Mouse (Mus musculus) erythroblast, embryonic 14.5 days (primary cell): ENCODE results near the gene Hnrnpl. TPM values are rescaled to one million over a fixed set of nuclear protein-coding genes. Genes with fewer than 3 reads are reported as not detected.

Experiments used
- H3K27me3 ChIP-seq: 2 replicates; pipeline ENCODE4 v1.6.1; 2012; ENCODE audit warnings: inconsistent platforms; ENCODE audit not compliant: control insufficient read depth
- H3K36me3 ChIP-seq: 2 replicates; pipeline ENCODE4 v1.6.1; 2012; ENCODE audit warnings: mild to moderate bottlenecking, inconsistent platforms; ENCODE audit not compliant: control insufficient read depth
- H3K4me1 ChIP-seq: 2 replicates; pipeline ENCODE4 v1.6.1; 2012; ENCODE audit warnings: inconsistent platforms; ENCODE audit not compliant: control insufficient read depth
- H3K4me3 ChIP-seq: replicated peaks from 2 replicates; pipeline ENCODE3; 2012; ENCODE audit warnings: moderate library complexity, mild to moderate bottlenecking, inconsistent platforms
- H3K9me3 ChIP-seq: 2 replicates; pipeline ENCODE4 v1.6.1; 2012; ENCODE audit warnings: low read length, inconsistent platforms, mixed read lengths; ENCODE audit not compliant: control insufficient read depth
- GATA1 ChIP-seq: IDR thresholded peaks from 2 replicates; pipeline ENCODE4 v1.6.1; 2012; ENCODE audit warnings: low read length, inconsistent platforms, mixed read lengths
- TAL1 ChIP-seq: IDR thresholded peaks from 3 replicates; pipeline ENCODE4 v1.6.1; 2012; ENCODE audit warnings: low read length, inconsistent platforms, mixed read lengths
- polyA plus RNA-seq: library from polyadenylated mRNA; stranded (reverse); fragments of >175 nt; gene quantifications from 2 replicates; pipeline ENCODE4 v1.2.3, GENCODE M21; 2012

Hnrnpl gene
- polyA plus RNA-seq, 1 experiment, result 24.2 TPM

DNA sequence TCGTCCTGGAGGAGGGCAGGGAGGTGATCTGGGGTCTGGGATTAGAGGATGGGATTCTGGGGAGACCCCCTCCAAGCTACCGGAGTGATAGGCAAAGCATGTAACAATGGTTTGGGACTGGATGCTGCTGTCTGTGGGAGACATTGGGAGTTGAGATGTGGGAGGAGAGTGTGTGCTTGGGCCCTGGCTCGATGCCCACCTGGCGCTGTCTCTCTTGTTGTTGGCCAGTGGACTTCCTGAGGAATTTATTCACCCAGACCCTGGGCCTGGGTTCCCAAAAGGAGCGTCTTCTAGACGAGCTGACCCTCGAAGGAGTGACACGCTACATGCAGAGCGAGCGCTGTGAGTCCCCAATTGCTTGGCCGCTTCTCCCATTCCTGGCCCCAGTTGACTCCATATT is 36.5 kb upstream of the Hnrnpl start:
- no peaks in the 10 kb centered on the region for H3K9me3 ChIP-seq
- H3K36me3 ChIP-seq, result peaks cover 19% of the 10 kb centered on the region
- no peak overlapping the region for H3K4me3 ChIP-seq
- H3K27me3 ChIP-seq, result no peaks in the 10 kb centered on the region
- no peak for TF ChIP-seq TAL1
- TF ChIP-seq GATA1, result no peak
- peaks cover 49% of the 10 kb centered on the region for H3K4me1 ChIP-seq

DNA sequence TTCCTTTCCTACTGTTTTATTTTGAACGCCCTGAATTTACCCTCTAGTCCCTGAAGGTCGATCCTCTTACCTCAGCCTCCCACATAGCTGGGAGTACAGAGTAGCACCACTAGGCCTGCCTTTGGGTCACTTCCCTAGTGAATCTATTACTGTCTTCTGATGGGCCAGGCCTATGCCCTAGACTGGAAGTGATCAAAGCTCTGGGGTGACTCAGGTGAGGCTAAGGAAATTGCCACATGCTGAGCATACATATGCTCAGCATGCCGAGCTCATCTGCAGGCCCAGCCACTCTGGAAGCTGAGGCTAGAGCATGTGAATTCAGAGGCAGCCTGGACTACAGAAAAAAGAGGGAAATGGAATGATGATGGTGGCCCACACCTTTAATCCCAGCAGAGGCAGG is 35.2 kb upstream of the Hnrnpl start:
- Histone ChIP-seq H3K4me3 (no peak overlapping the region), H3K4me1 (peaks cover 36% of the 10 kb centered on the region), H3K36me3 (peaks cover 23% of the 10 kb centered on the region), H3K27me3 (no peaks in the 10 kb centered on the region), H3K9me3 (no peaks in the 10 kb centered on the region)
- TF ChIP-seq GATA1, result no peak
- no peak for TF ChIP-seq TAL1

DNA sequence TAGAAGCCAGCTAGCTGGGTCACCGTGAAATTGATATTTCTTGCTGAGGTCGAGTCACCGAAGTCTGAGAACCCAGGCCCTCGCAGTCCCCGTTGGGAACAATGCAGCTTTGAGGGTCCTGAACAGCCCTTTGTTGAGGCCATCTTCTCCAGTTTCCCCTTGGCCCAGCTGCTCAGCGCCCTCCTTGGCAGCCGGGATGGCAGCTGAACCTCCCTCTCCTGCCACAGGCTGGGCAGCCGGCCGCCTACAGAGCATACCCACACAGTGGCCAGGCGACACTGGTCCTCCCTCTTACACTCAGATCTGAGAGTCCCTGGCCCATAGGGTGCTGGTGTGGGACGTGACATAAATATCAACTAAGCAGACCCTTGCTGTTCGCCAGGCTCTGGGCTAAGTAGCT is 34.2 kb upstream of the Hnrnpl start:
- Histone ChIP-seq H3K4me3 (no peak overlapping the region), H3K36me3 (peaks cover 28% of the 10 kb centered on the region), H3K27me3 (no peaks in the 10 kb centered on the region), H3K4me1 (peaks cover 29% of the 10 kb centered on the region), H3K9me3 (no peaks in the 10 kb centered on the region)
- no peak for TF ChIP-seq TAL1
- no peak for TF ChIP-seq GATA1

DNA sequence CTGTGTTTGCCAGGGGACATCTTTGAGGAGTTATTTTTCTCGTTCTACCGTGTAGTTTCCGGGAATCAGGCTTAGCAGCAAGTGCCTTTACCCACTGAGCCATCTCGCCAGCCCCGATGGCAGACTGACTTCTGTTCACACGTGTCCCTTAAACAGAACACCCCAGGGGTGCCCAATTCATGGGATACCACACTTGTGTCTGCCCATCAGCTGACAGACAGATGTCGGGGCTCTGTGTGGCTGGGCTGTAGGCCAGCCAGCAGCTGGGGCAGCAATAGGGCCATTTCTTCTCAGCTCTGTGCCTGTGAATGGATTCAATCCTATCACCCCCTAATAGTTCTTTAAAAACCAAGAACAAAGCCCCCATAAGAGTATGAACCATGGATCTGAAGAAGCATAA is 33.2 kb upstream of the Hnrnpl start:
- Histone ChIP-seq H3K4me3 (no peak overlapping the region), H3K9me3 (no peaks in the 10 kb centered on the region), H3K4me1 (peaks cover 25% of the 10 kb centered on the region), H3K36me3 (peaks cover 30% of the 10 kb centered on the region), H3K27me3 (no peaks in the 10 kb centered on the region)
- no peak for TF ChIP-seq TAL1

DNA sequence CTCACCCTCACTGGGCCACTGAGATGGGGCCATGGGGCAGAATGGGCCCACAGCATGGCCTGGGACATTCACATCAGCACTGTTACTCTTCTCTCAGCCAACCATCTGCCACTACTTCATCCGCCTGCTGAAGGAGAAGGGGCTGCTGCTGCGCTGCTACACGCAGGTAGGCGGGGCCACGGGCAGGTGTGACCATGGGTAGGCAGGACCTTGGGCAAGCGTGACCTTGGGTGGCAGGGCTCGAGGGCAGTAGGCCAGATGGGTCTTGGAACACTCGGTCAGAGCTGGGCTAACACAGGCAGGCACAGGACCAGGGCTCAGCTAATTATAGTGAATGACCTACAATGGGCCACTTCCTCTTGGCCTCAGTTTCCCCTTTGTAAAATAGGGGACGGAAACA is 29.5 kb upstream of the Hnrnpl start:
- H3K9me3 ChIP-seq, result no peaks in the 10 kb centered on the region
- no peak for TF ChIP-seq TAL1
- TF ChIP-seq GATA1, result no peak
- no peak overlapping the region for H3K4me3 ChIP-seq
- H3K36me3 ChIP-seq, result peaks cover 39% of the 10 kb centered on the region
- H3K4me1 ChIP-seq, result peaks cover 17% of the 10 kb centered on the region
- H3K27me3 ChIP-seq, result no peaks in the 10 kb centered on the region

DNA sequence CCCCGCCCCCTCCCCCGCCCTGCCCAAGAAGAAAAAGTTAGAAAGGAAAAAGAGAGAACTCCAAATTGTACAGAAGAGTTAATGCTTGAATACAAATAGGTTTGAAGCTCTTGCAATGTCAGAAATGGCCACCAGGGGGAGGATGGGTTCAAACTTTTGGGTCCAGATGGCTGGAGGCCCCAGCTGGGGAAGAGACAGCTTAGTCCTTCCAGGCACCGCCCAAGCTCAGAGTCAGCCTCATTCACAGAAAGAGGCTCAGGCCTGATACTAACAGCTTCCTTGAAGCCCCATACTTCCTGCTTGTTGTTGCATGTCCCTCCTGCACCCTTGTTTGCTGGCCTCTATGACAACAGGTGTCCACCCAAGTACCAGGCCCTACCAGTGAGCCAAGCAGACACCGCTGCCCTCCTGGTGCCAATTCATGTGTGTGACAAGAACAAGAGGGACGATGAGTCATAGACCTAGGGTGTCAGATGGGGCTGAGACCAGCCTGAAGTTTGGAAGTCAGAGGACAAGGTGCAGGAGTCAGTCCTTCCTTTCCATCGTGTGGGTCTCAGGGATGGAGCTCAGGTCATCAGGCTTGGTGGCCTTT is 28.2 kb upstream of the Hnrnpl start:
- TF ChIP-seq TAL1 (no peak), GATA1 (no peak)
- peaks cover 17% of the 10 kb centered on the region for H3K4me1 ChIP-seq
- H3K9me3 ChIP-seq, result no peaks in the 10 kb centered on the region
- H3K4me3 ChIP-seq, result no peak overlapping the region
- H3K36me3 ChIP-seq, result peaks cover 44% of the 10 kb centered on the region
- no peaks in the 10 kb centered on the region for H3K27me3 ChIP-seq

DNA sequence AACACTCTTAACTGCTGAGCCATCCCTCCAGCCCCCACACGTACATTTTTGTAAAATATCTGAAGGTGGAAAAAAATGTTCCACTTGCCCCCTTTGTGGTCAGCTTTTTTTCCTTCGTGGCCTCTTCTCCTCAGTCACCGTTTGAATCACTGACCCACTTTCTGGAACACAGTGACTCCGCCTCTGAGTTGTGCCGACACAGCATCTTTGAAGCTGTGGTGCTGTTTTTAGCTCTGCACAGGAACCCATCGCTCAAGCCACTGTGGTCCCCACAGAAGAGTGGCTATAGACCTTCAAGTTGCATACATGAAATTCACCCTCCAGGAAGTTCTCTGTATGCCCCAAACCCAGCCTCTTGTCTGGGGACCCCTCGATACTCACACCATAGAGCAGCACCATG is 27.5 kb upstream of the Hnrnpl start:
- H3K27me3 ChIP-seq, result no peaks in the 10 kb centered on the region
- TF ChIP-seq GATA1 (no peak), TAL1 (no peak)
- no peak overlapping the region for H3K4me3 ChIP-seq
- peaks cover 17% of the 10 kb centered on the region for H3K4me1 ChIP-seq
- no peaks in the 10 kb centered on the region for H3K9me3 ChIP-seq
- peaks cover 49% of the 10 kb centered on the region for H3K36me3 ChIP-seq

DNA sequence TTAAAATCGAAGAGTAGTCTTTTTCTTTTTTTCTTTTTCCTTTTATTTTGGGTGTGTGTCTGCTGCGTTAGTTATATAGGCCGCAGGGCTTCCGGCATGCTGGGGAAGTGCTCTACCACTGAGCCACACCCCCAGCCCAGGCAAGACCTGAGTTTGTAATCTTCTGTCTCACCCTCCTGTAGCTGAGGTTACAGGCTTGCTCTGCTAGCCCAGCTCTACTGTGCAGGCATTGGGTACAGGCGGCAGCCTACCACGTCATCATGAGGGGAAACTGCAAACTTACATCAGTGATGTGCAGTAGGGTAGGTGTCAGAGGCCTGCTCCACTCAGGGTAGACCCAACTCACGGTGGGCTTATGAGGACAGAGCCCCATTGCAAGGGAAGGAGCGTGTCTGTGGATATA is 27.1 kb upstream of the Hnrnpl start:
- no peak overlapping the region for H3K4me3 ChIP-seq
- H3K9me3 ChIP-seq, result no peaks in the 10 kb centered on the region
- no peak for TF ChIP-seq TAL1
- no peak for TF ChIP-seq GATA1
- H3K4me1 ChIP-seq, result peaks cover 17% of the 10 kb centered on the region
- H3K27me3 ChIP-seq, result no peaks in the 10 kb centered on the region
- peaks cover 50% of the 10 kb centered on the region for H3K36me3 ChIP-seq

DNA sequence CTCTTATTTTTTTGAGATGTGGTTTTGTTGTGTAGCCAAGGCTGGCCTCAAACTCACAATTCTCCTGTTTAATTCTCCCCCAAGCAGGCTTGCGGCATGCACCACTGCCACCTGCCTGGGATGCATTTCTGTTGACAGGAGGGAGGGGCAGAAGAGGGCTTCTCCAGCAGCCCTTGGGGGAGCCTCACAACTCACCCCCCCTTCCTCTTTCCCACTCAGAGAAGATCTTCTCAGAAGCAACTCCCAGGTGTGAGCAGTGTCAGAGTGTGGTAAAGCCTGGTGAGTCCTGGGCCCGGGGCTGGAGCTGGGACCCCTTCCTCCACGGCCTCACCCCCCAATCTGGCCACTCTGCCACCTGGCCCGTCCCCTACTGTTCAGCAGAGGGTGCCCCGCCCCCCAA is 23.2 kb upstream of the Hnrnpl start:
- Histone ChIP-seq H3K27me3 (no peaks in the 10 kb centered on the region), H3K4me1 (peaks cover 10% of the 10 kb centered on the region), H3K36me3 (peaks cover 42% of the 10 kb centered on the region), H3K9me3 (no peaks in the 10 kb centered on the region), H3K4me3 (no peak overlapping the region)
- TF ChIP-seq TAL1 (no peak), GATA1 (no peak)

DNA sequence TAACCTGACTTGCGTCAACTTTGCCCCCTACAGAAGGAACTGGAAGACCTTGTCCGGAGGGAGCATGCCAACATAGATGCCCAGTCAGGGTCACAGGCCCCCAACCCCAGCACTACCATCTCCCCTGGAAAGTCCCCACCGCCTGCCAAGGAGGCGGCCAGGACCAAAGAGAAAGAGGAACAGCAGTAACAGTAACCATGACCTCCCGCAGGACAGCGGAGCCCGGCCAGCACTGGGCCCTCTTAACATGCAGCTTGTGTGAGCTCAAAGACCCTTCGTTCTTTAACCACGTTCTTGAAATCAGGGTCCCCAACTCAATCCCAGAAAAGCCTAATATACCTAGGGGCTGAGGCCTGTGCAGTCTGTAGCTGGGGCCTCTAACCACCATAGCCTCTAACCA is 20.5 kb upstream of the Hnrnpl start:
- no peaks in the 10 kb centered on the region for H3K27me3 ChIP-seq
- no peaks in the 10 kb centered on the region for H3K4me1 ChIP-seq
- no peak overlapping the region for H3K4me3 ChIP-seq
- no peak for TF ChIP-seq GATA1
- peaks cover 31% of the 10 kb centered on the region for H3K36me3 ChIP-seq
- no peaks in the 10 kb centered on the region for H3K9me3 ChIP-seq
